Mouse (Mus musculus) heart, embryonic 11.5 days (tissue): Measurements from ENCODE around the gene Ccdc190. TPM values are rescaled to one million over a fixed set of nuclear protein-coding genes. Genes with fewer than 3 reads are reported as not detected.

Experiments
- ATAC-seq: fragments of 200-750 bp; cut with Nextera tagmentation; replicated peaks from 2 replicates; pipeline ENCODE4 v1.8.0; 2017; ENCODE audit warnings: moderate library complexity; ENCODE audit not compliant: insufficient number of reproducible peaks, low FRiP score, low TSS enrichment
- H3K27ac ChIP-seq: fragments of 300-500 bp; sonication (generic); 2 replicates; pipeline ENCODE4 v1.5.1; 2014; ENCODE audit warnings: mild to moderate bottlenecking, low read depth, low read length
- H3K27me3 ChIP-seq: fragments of 300-500 bp; sonication (generic); 2 replicates; pipeline ENCODE4 v1.6.1; 2014; ENCODE audit warnings: mild to moderate bottlenecking, low read length, mixed read lengths; ENCODE audit not compliant: control insufficient read depth, insufficient read depth
- H3K36me3 ChIP-seq: fragments of 300-500 bp; sonication (generic); 2 replicates; pipeline ENCODE4 v1.6.1; 2014; ENCODE audit warnings: mild to moderate bottlenecking, low read length, moderate library complexity, mixed read lengths; ENCODE audit not compliant: control insufficient read depth, insufficient read depth
- H3K4me1 ChIP-seq: fragments of 300-500 bp; sonication (generic); 2 replicates; pipeline ENCODE4 v1.6.1; 2014; ENCODE audit warnings: low read length; ENCODE audit not compliant: control insufficient read depth, insufficient read depth
- H3K4me2 ChIP-seq: fragments of 300-500 bp; sonication (generic); 2 replicates; pipeline ENCODE4 v1.6.1; 2014; ENCODE audit warnings: mild to moderate bottlenecking, moderate library complexity
- H3K4me3 ChIP-seq: fragments of 300-500 bp; sonication (generic); 2 replicates; pipeline ENCODE4 v1.5.1; 2014; ENCODE audit warnings: low read depth, low read length
- H3K9ac ChIP-seq: fragments of 300-500 bp; sonication (generic); 2 replicates; pipeline ENCODE4 v1.6.1; 2014; ENCODE audit warnings: mild to moderate bottlenecking, low read depth, low read length, moderate library complexity
- H3K9me3 ChIP-seq: fragments of 300-500 bp; sonication (generic); replicated peaks from 2 replicates; pipeline ENCODE4 v1.6.1; 2016; ENCODE audit warnings: low read length; ENCODE audit not compliant: control insufficient read depth
- WGBS: fragments of 180-500 bp; shearing (Covaris S2); extraction: QIAGEN DNeasy Blood & Tissue Kit; methylation state at CpG from one replicate; pipeline ENCODE4 v1.1.7; 2014; ENCODE audit not compliant: insufficient replicate concordance; 5-methylcytosine and 5-hydroxymethylcytosine counted together
- polyA plus RNA-seq: library from polyadenylated mRNA; unstranded; fragments of >200 nt; fragmentation: Nextera tagmentation; extraction: Ambion mirVana; gene quantifications from 2 replicates; pipeline ENCODE4 v1.2.1, GENCODE M21; 2014

Ccdc190 gene
- polyA plus RNA-seq, 1 experiment from 2014 or later, result not detected

- Histone ChIP-seq H3K4me3 (no peak overlapping the region), H3K4me1 (no peaks in the 10 kb centered on the region)
- ATAC-seq, result no peak
Measured at GRCm38 (mm10) chr1:169947654-169948053, 19.2 kb downstream of the Ccdc190 start.

GRCm38 (mm10) chr1:169948280-169948679 lies 19.8 kb downstream of the Ccdc190 start:
- no peaks in the 10 kb centered on the region for H3K4me1 ChIP-seq
- 68% methylated on average over 7 of the region's 7 CpGs for WGBS
- H3K9ac ChIP-seq, result no peak overlapping the region
- no peaks in the 10 kb centered on the region for H3K27me3 ChIP-seq
- H3K36me3 ChIP-seq, result peaks cover 11% of the 10 kb centered on the region
- no peak for ATAC-seq
- H3K4me3 ChIP-seq, result no peak overlapping the region
- H3K9me3 ChIP-seq, result no peaks in the 10 kb centered on the region
- no peak overlapping the region for H3K4me2 ChIP-seq
- H3K27ac ChIP-seq, result no peak overlapping the region

More at GRCm38 (mm10) chr1:169947654-169948053, 19.2 kb downstream of the Ccdc190 start:
- Histone ChIP-seq H3K36me3 (peaks cover 5% of the 10 kb centered on the region), H3K9ac (no peak overlapping the region), H3K9me3 (no peaks in the 10 kb centered on the region), H3K4me2 (no peak overlapping the region), H3K27me3 (no peaks in the 10 kb centered on the region), H3K27ac (no peak overlapping the region)
- 73% methylated on average over 6 of the region's 6 CpGs for WGBS

GRCm38 (mm10) chr1:169948866-169949265 lies 20.4 kb downstream of the Ccdc190 start:
- H3K27me3 ChIP-seq, result no peaks in the 10 kb centered on the region

GRCm38 (mm10) chr1:169949981-169950380 lies 21.5 kb downstream of the Ccdc190 start:
- H3K4me3 ChIP-seq, result no peak overlapping the region
- no peaks in the 10 kb centered on the region for H3K9me3 ChIP-seq
- H3K9ac ChIP-seq, result no peak overlapping the region
- no peak for ATAC-seq
- peaks cover 19% of the 10 kb centered on the region for H3K36me3 ChIP-seq
- WGBS, result 50% methylated on average over 7 of the region's 7 CpGs
- H3K27me3 ChIP-seq, result no peaks in the 10 kb centered on the region
- H3K4me2 ChIP-seq, result 0 out of 2 replicates have a peak overlapping the region, but pooled peaks have one; percentile 8
- H3K4me1 ChIP-seq, result no peaks in the 10 kb centered on the region
- H3K27ac ChIP-seq, result 0 out of 2 replicates have a peak overlapping the region, but pooled peaks have one; percentile 15

More at GRCm38 (mm10) chr1:169948866-169949265, 20.4 kb downstream of the Ccdc190 start:
- Histone ChIP-seq H3K4me1 (no peaks in the 10 kb centered on the region), H3K27ac (no peak overlapping the region), H3K4me2 (no peak overlapping the region), H3K9ac (no peak overlapping the region), H3K36me3 (peaks cover 13% of the 10 kb centered on the region), H3K4me3 (no peak overlapping the region), H3K9me3 (no peaks in the 10 kb centered on the region)
- 80% methylated on average over 7 of the region's 7 CpGs for WGBS
- ATAC-seq, result no peak

GRCm38 (mm10) chr1:169950651-169951050 lies 22.2 kb downstream of the Ccdc190 start:
- Histone ChIP-seq H3K9me3 (no peaks in the 10 kb centered on the region), H3K27ac (no peak overlapping the region), H3K4me3 (no peak overlapping the region), H3K36me3 (peaks cover 20% of the 10 kb centered on the region), H3K4me2 (no peak overlapping the region), H3K9ac (no peak overlapping the region), H3K4me1 (no peaks in the 10 kb centered on the region), H3K27me3 (no peaks in the 10 kb centered on the region)
- ATAC-seq, result no peak
- 93% methylated on average over 4 of the region's 4 CpGs for whole genome bisulfite sequencing

- H3K4me3 ChIP-seq, result no peak overlapping the region
- ATAC-seq, result no peak
- H3K36me3 ChIP-seq, result peaks cover 20% of the 10 kb centered on the region
- H3K9me3 ChIP-seq, result no peaks in the 10 kb centered on the region
- no peak overlapping the region for H3K4me2 ChIP-seq
- no peaks in the 10 kb centered on the region for H3K27me3 ChIP-seq
- H3K4me1 ChIP-seq, result no peaks in the 10 kb centered on the region
- no peak overlapping the region for H3K9ac ChIP-seq
- 94% methylated on average over 6 of the region's 6 CpGs for WGBS
- no peak overlapping the region for H3K27ac ChIP-seq
Measured at GRCm38 (mm10) chr1:169951561-169951960, 23.1 kb downstream of the Ccdc190 start.

- 92% methylated on average over 10 of the region's 10 CpGs for WGBS
- Histone ChIP-seq H3K9me3 (no peaks in the 10 kb centered on the region), H3K4me3 (no peak overlapping the region), H3K27ac (no peak overlapping the region), H3K4me1 (no peaks in the 10 kb centered on the region), H3K27me3 (no peaks in the 10 kb centered on the region), H3K36me3 (peaks cover 20% of the 10 kb centered on the region), H3K9ac (no peak overlapping the region), H3K4me2 (no peak overlapping the region)
- ATAC-seq, result no peak
Measured at GRCm38 (mm10) chr1:169952636-169953035, 24.2 kb downstream of the Ccdc190 start.

- WGBS, result 93% methylated on average over 10 of the region's 10 CpGs
Measured at GRCm38 (mm10) chr1:169953106-169953505, 24.7 kb downstream of the Ccdc190 start.

GRCm38 (mm10) chr1:169968792-169969515 lies 40.5 kb downstream of the Ccdc190 start, which contains the start of gene Hsd17b7:
Gene Hsd17b7, minus strand, starts transcription at chr1:169969241.
- no peaks in the 10 kb centered on the region for H3K9me3 ChIP-seq
- 1% methylated on average over 48 of the region's 48 CpGs for WGBS
- H3K27me3 ChIP-seq, result no peaks in the 10 kb centered on the region
- H3K27ac ChIP-seq, result peak within 1 kb of the TSS; percentile 87
- peaks cover 9% of the 10 kb centered on the region for H3K36me3 ChIP-seq
- H3K4me2 ChIP-seq, result peak within 1 kb of the TSS; percentile 65
- peaks cover 25% of the 10 kb centered on the region for H3K4me1 ChIP-seq
- H3K9ac ChIP-seq, result peak within 1 kb of the TSS; percentile 70
- peak; percentile 100 for ATAC-seq
- peak within 1 kb of the TSS; percentile 70 for H3K4me3 ChIP-seq

More at GRCm38 (mm10) chr1:169953106-169953505, 24.7 kb downstream of the Ccdc190 start:
- H3K9ac ChIP-seq, result no peak overlapping the region
- H3K36me3 ChIP-seq, result peaks cover 23% of the 10 kb centered on the region
- ATAC-seq, result no peak
- H3K4me3 ChIP-seq, result no peak overlapping the region
- H3K4me1 ChIP-seq, result no peaks in the 10 kb centered on the region
- no peak overlapping the region for H3K27ac ChIP-seq
- no peaks in the 10 kb centered on the region for H3K9me3 ChIP-seq
- no peaks in the 10 kb centered on the region for H3K27me3 ChIP-seq
- no peak overlapping the region for H3K4me2 ChIP-seq
